Mouse (Mus musculus) heart, embryonic 11.5 days (tissue): ENCODE measurements at regions not wholly inside any gene's neighbourhood (a gene's known extent, or its start where the extent isn't known, plus 50 kb on each side); places are given as distances from the start of the nearest gene placed in this dataset.

Experiments
- ATAC-seq: fragments of 200-750 bp; cut with Nextera tagmentation; replicated peaks from 2 replicates; pipeline ENCODE4 v1.8.0; 2017; ENCODE audit warnings: moderate library complexity; ENCODE audit not compliant: insufficient number of reproducible peaks, low FRiP score, low TSS enrichment
- H3K27ac ChIP-seq: fragments of 300-500 bp; sonication (generic); 2 replicates; pipeline ENCODE4 v1.5.1; 2014; ENCODE audit warnings: mild to moderate bottlenecking, low read depth, low read length
- H3K27me3 ChIP-seq: fragments of 300-500 bp; sonication (generic); 2 replicates; pipeline ENCODE4 v1.6.1; 2014; ENCODE audit warnings: mild to moderate bottlenecking, low read length, mixed read lengths; ENCODE audit not compliant: control insufficient read depth, insufficient read depth
- H3K36me3 ChIP-seq: fragments of 300-500 bp; sonication (generic); 2 replicates; pipeline ENCODE4 v1.6.1; 2014; ENCODE audit warnings: mild to moderate bottlenecking, low read length, moderate library complexity, mixed read lengths; ENCODE audit not compliant: control insufficient read depth, insufficient read depth
- H3K4me1 ChIP-seq: fragments of 300-500 bp; sonication (generic); 2 replicates; pipeline ENCODE4 v1.6.1; 2014; ENCODE audit warnings: low read length; ENCODE audit not compliant: control insufficient read depth, insufficient read depth
- H3K4me2 ChIP-seq: fragments of 300-500 bp; sonication (generic); 2 replicates; pipeline ENCODE4 v1.6.1; 2014; ENCODE audit warnings: mild to moderate bottlenecking, moderate library complexity
- H3K4me3 ChIP-seq: fragments of 300-500 bp; sonication (generic); 2 replicates; pipeline ENCODE4 v1.5.1; 2014; ENCODE audit warnings: low read depth, low read length
- H3K9ac ChIP-seq: fragments of 300-500 bp; sonication (generic); 2 replicates; pipeline ENCODE4 v1.6.1; 2014; ENCODE audit warnings: mild to moderate bottlenecking, low read depth, low read length, moderate library complexity
- H3K9me3 ChIP-seq: fragments of 300-500 bp; sonication (generic); replicated peaks from 2 replicates; pipeline ENCODE4 v1.6.1; 2016; ENCODE audit warnings: low read length; ENCODE audit not compliant: control insufficient read depth
- WGBS: fragments of 180-500 bp; shearing (Covaris S2); extraction: QIAGEN DNeasy Blood & Tissue Kit; methylation state at CpG from one replicate; pipeline ENCODE4 v1.1.7; 2014; ENCODE audit not compliant: insufficient replicate concordance; 5-methylcytosine and 5-hydroxymethylcytosine counted together

DNA sequence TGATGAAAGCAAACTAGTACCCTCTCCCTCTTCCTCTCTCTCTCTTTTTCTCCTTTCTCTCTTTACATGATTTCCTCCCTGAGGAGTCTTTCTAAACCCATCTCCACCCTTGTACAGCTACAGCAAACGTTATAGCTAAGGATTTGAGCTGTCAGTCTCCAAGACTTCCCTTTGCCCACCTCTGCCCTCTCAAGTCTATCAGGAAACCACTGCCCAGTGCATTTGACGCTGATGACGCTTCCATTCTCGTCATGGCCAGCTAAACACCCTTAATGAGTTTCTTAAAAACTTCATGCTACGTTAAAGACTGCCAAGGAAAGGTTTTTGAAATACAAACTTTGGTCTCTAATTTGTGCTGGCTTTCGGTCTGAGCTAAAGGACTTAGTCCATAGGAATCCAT lies 99.0 kb upstream of the Bach2 start:
- Histone ChIP-seq H3K4me3 (no peak overlapping the region), H3K9ac (no peak overlapping the region), H3K4me2 (no peak overlapping the region), H3K27me3 (no peaks in the 10 kb centered on the region), H3K4me1 (peaks cover 15% of the 10 kb centered on the region), H3K36me3 (no peaks in the 10 kb centered on the region), H3K9me3 (no peaks in the 10 kb centered on the region), H3K27ac (no peak overlapping the region)
- no peak for ATAC-seq
- WGBS = 76% methylated on average over 6 of the region's 6 CpGs

DNA sequence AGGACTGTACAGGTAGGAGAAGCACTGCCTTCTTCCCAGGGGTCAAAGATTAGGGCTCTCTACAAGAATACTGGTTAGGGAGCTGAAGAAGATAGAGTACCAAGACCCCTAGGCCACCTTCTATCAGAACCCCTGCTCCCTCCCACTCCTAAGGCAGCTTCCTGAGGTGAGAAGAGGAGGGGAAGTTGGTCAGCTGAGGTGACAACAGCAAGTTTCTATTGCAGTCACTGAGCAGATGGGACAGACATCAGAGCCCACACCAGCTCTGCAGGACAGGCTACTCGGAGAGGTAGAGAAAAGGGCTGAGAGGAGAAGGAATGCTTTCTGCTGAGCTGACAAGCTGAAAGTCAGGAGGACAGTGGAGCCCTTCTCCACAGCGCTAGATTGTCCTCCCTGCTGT lies 98.5 kb upstream of the Bach2 start:
- no peak overlapping the region for H3K4me3 ChIP-seq
- no peak overlapping the region for H3K9ac ChIP-seq
- H3K27ac ChIP-seq = no peak overlapping the region
- 55% methylated on average over 2 of the region's 2 CpGs for WGBS
- no peak overlapping the region for H3K4me2 ChIP-seq
- H3K27me3 ChIP-seq = no peaks in the 10 kb centered on the region
- H3K9me3 ChIP-seq = no peaks in the 10 kb centered on the region
- peaks cover 15% of the 10 kb centered on the region for H3K4me1 ChIP-seq
- no peaks in the 10 kb centered on the region for H3K36me3 ChIP-seq
- ATAC-seq = no peak

DNA sequence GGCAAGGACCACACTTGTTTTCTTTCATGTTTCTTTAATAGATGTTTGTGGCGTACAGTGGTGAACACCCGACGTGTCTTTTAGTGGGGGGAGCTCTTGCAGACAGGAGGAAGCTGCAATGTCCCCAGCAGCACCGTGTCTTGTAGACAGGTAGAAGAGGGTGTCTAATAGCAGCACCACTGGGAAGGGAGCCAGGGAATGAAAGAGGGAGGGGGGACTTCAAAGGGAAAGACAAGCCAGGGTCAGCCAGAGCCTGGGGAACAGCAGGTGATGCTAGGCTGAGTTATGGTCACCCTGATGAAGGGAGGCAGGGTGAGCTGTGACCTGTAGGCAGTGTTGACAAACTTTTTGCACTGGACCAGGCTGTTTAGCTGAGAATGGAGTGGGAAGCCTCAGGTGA lies 96.4 kb upstream of the Bach2 start:
- Histone ChIP-seq H3K36me3 (no peaks in the 10 kb centered on the region), H3K4me2 (no peak overlapping the region), H3K4me3 (no peak overlapping the region), H3K4me1 (peaks cover 13% of the 10 kb centered on the region), H3K9me3 (no peaks in the 10 kb centered on the region), H3K9ac (no peak overlapping the region), H3K27me3 (no peaks in the 10 kb centered on the region), H3K27ac (no peak overlapping the region)
- WGBS = 40% methylated on average over 4 of the region's 4 CpGs
- peak; percentile 63; the same call in 1 of the 2 replicates for ATAC-seq

DNA sequence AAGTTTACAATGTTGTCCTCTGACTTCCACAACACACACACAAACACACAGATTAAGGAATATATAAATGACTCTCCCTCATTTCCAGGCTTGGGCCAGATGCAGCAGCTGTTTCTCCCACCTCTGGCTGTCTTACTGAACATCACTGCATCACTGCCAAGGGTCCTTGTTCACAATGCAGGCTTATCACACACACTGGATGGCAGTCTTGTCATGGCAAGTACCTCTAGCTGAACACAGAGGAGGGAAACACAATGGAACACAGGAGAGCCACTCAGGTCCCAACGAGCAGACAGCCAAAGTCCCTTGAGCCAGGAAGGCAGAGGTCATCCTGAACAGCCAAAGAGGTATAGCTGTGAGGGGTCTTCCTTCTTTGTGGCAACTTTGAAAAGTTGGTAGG lies 91.5 kb upstream of the Bach2 start:
- H3K27me3 ChIP-seq = no peaks in the 10 kb centered on the region
- no peaks in the 10 kb centered on the region; the same call in 1 of the 2 replicates for H3K4me1 ChIP-seq
- WGBS = 27% methylated on average over 1 of the region's 1 CpGs
- H3K9me3 ChIP-seq = no peaks in the 10 kb centered on the region
- no peak overlapping the region for H3K4me2 ChIP-seq
- ATAC-seq = no peak
- no peak overlapping the region for H3K4me3 ChIP-seq
- H3K9ac ChIP-seq = no peak overlapping the region
- H3K36me3 ChIP-seq = no peaks in the 10 kb centered on the region
- H3K27ac ChIP-seq = no peak overlapping the region

DNA sequence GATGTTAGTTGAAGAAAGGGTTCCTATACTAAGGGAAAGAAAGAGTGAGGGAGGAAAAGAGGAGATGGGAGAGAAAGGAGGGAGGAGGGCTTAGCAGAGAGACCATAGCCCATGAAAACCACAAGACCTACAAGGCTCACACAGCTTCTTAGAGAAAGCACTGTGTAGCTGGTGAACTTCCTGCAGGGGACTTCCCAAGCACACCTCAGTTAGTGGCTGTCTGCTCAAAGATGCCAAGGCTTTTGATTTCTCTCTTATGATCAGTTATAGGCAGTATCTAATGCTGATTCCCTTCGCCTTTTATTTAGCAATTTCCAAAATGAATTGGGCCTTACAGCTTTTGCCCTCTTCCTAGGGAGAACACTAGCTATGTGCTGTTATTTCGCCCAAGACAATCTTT lies 90.0 kb upstream of the Bach2 start:
- H3K9me3 ChIP-seq = no peaks in the 10 kb centered on the region
- H3K4me1 ChIP-seq = no peaks in the 10 kb centered on the region
- no peaks in the 10 kb centered on the region for H3K27me3 ChIP-seq
- WGBS = 80% methylated on average over 2 of the region's 2 CpGs
- H3K4me2 ChIP-seq = no peak overlapping the region
- H3K27ac ChIP-seq = no peak overlapping the region
- H3K4me3 ChIP-seq = no peak overlapping the region
- ATAC-seq = no peak
- no peaks in the 10 kb centered on the region for H3K36me3 ChIP-seq
- H3K9ac ChIP-seq = no peak overlapping the region

DNA sequence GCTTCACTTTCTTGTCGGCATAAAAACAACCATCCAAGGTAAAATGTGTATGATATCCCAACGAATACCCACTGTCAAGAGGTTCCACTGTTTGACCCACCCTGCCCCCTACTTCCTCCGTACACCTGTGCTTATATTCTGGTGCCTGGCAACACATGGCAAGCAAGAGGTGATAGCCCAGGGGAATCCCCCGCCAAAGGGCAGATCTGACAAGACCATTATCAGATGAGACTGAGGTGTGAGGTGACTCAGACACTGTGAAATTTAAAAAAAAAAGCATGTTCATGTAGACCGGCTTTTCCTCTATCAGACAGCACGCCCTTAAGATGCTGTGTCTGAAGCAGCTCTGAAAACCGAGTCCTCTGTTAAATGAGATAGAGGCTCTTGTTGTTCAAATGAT lies 89.4 kb upstream of the Bach2 start:
- no peak overlapping the region for H3K4me2 ChIP-seq
- no peaks in the 10 kb centered on the region for H3K4me1 ChIP-seq
- H3K27ac ChIP-seq = no peak overlapping the region
- no peaks in the 10 kb centered on the region for H3K9me3 ChIP-seq
- WGBS = 75% methylated on average over 7 of the region's 7 CpGs
- no peak for ATAC-seq
- no peak overlapping the region for H3K9ac ChIP-seq
- H3K27me3 ChIP-seq = no peaks in the 10 kb centered on the region
- H3K36me3 ChIP-seq = no peaks in the 10 kb centered on the region
- H3K4me3 ChIP-seq = no peak overlapping the region

DNA sequence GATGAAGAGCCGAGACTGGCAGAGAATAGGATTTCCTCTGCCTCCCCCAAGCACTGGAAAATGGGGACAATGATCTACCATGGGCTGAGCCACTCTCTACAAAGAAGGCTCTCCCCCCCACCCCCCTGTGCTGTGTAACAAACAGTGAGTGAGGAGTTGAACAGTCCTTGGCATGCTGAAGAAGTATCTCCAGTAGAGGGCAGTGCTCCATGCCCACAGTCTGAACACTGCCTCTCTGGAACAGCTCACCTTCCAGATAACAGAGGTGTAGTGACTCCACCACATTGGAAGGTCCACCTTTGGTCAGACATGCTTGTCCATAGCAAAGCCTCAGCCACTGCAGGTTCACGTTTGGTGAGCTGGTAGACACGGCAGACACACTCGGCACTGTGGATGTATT lies 85.2 kb upstream of the Bach2 start:
- Histone ChIP-seq H3K36me3 (no peaks in the 10 kb centered on the region), H3K9me3 (no peaks in the 10 kb centered on the region), H3K27me3 (no peaks in the 10 kb centered on the region), H3K9ac (no peak overlapping the region), H3K4me2 (no peak overlapping the region), H3K4me3 (no peak overlapping the region), H3K27ac (no peak overlapping the region), H3K4me1 (no peaks in the 10 kb centered on the region)
- 77% methylated on average over 4 of the region's 4 CpGs for WGBS
- no peak for ATAC-seq

DNA sequence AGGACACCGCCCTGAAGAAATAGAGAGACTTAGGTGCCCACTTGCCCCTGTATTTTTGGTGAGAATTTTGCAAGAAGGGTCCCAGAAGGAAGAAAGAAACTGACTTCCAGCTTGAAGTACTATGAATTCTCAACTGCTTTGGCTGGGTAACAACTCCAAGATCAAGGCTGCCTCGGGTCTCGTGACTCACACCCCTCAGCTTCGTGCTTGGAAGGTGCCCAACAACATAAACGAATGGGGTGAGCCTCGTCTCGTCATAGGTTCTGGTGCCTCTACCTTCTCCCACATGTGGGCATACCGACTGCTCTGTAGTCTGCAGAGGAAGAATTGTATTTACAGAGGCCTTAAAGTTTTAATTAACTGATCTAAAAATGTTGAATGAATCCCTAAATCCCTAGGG lies 81.6 kb upstream of the Bach2 start:
- H3K9ac ChIP-seq = no peak overlapping the region
- no peak for ATAC-seq
- H3K4me1 ChIP-seq = peaks cover 5% of the 10 kb centered on the region
- H3K27me3 ChIP-seq = no peaks in the 10 kb centered on the region
- H3K27ac ChIP-seq = no peak overlapping the region
- no peaks in the 10 kb centered on the region for H3K36me3 ChIP-seq
- no peaks in the 10 kb centered on the region for H3K9me3 ChIP-seq
- 77% methylated on average over 8 of the region's 8 CpGs for WGBS
- H3K4me3 ChIP-seq = no peak overlapping the region
- no peak overlapping the region for H3K4me2 ChIP-seq

DNA sequence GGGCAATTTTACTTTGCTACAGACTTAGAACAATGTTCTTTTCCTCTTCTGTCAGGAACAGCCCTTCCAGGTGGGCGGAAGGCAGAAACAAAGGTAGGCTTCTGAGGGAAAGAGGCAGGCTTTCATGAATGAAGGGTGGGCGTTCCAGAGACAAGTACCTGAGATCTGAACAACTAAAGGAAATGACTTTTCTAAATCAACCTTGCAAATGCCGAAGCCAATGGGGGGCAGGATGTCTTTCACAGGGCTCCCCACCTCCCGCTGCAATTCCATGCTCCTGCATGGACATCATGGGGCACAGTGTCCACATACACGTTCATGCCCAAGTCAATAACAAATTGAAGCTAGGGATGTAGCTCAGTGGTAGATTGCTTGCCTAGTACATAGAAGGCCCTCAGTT lies 80.2 kb upstream of the Bach2 start:
- Histone ChIP-seq H3K4me1 (peaks cover 12% of the 10 kb centered on the region), H3K36me3 (no peaks in the 10 kb centered on the region), H3K27me3 (no peaks in the 10 kb centered on the region), H3K4me3 (no peak overlapping the region), H3K9ac (no peak overlapping the region), H3K27ac (no peak overlapping the region), H3K4me2 (no peak overlapping the region), H3K9me3 (no peaks in the 10 kb centered on the region)
- ATAC-seq = no peak
- 57% methylated on average over 5 of the region's 5 CpGs for WGBS
